Comparison of ENCODE assay signal across 11 mouse cellular contexts in the genomic region with DNA sequence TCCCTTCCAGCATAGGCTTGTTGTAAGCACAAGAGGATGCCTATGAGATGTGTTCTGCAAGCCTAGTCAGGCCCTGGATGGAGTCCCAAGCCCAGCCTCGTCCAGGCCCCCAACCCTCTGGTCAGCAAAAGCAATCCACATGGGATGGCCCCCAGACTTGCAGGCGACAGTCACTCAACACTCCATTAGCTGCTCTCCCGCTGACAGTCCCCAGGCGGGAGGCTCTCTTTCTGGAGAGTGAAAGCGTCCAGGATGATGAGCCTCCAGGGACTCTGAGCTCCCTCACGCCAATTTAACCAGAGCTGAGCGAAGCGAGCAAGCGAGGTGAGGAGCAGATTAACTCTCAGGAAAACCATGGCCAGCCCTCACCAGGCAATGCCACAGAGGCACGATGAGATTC.
DNase-seq lines count a peak whose midpoint lies in the region; ATAC-seq and TF ChIP-seq lines count a peak whose summit lies in the region.
"Had no signal": no experiment of that assay in that cellular context is flagged by ENCODE, and none has a peak within 500 bp of the region (broad histone marks: within the 10 kb centered on the region; RNA-seq: fewer than 3 reads in every experiment).

No protein-coding gene starts in this region.

- no peaks in the 10 kb centered on the region for H3K36me3 ChIP-seq in kidney, adult 2 months (ENCODE audit: control insufficient read depth, insufficient read depth, low read length)
- H3K36me3 ChIP-seq: liver, embryonic 12.5 days had no signal

- H3K4me1 ChIP-seq in kidney, adult 2 months (ENCODE audit: control insufficient read depth, insufficient read depth, low read length): peaks cover 69% of the 10 kb centered on the region

- TF ChIP-seq POLR2A in kidney, adult 2 months (IDR thresholded peaks at IDR 0.05; ENCODE audit: low read depth, low read length): no peak

- DNase-seq in kidney, adult 2 months: peak; percentile 34
- no peak for DNase-seq in kidney, adult 9 months
- DNase-seq in MN1 (ENCODE audit: low spot score): peak; percentile 80
- DNase-seq in gastrocnemius, adult 8-10 months (ENCODE audit: low spot score in 2 of 2): peak; percentile 32 to 38
- DNase-seq in heart, postnatal 14 days: peak; percentile 48 to 71
- DNase-seq: cerebellum, adult 2 months; forebrain, postnatal 0 days had no signal

- WGBS in kidney, adult 2 months: 61% methylated on average over 10 of the region's 10 CpGs

- H3K27me3 ChIP-seq in kidney, adult 2 months (replicated peaks; ENCODE audit: control insufficient read depth, insufficient read depth, low read length): no peaks in the 10 kb centered on the region

- intact Hi-C loops in heart, postnatal 14 days (cut with DNase I): no loop called here

- no peak overlapping the region for H3K4me3 ChIP-seq in kidney, adult 2 months (ENCODE audit: insufficient read depth, low read depth, low read length)
- H3K4me3 ChIP-seq: liver, embryonic 12.5 days had no signal

- no peak for TF ChIP-seq CTCF in kidney, adult 2 months (conservative IDR thresholded peaks at IDR 0.05; ENCODE audit: insufficient read depth, insufficient read length, low read depth, low read length)

- no peak for ATAC-seq in granulocyte monocyte progenitor cell, adult 5-6 weeks (replicated peaks; ENCODE audit: poor library complexity, severe bottlenecking)
- no peak for ATAC-seq in frontal cortex, adult (ENCODE audit: low TSS enrichment)
- ATAC-seq in activated CD4-positive, CD25-positive, alpha-beta regulatory T cell, adult 4 months: no peak
- ATAC-seq: forebrain, postnatal 0 days; liver, embryonic 12.5 days had no signal

- peak overlapping the region; percentile 49; the same call in 1 of the 2 replicates for H3K27ac ChIP-seq in kidney, adult 2 months (ENCODE audit: insufficient read depth, low read depth, low read length)
- H3K27ac ChIP-seq: liver, embryonic 12.5 days had no signal
